Mouse (Mus musculus) heart, adult 11 months (tissue): ENCODE measurements at regions not wholly inside any gene's neighbourhood (a gene's known extent, or its start where the extent isn't known, plus 50 kb on each side); places are given as distances from the start of the nearest gene placed in this dataset.

Experiments used
- DNase-seq: peaks from one replicate; pipeline ENCODE4 v3.0.0; 2022

GRCm38 (mm10) chr9:87649015-87649978, 81.8 kb downstream of the Tbx18 start:
- DNase-seq, result peak; percentile 81

GRCm38 (mm10) chr9:87648317-87648716, 82.7 kb downstream of the Tbx18 start:
- peak; percentile 68 for DNase-seq

- DNase-seq, result peak; percentile 34
These were observed 86.0 kb downstream of the Tbx18 start for GRCm38 (mm10) chr9:87645032-87645431.

- peak; percentile 78 for DNase-seq
These were observed 97.0 kb downstream of the Tbx18 start for GRCm38 (mm10) chr9:87633863-87634630.

- no peak for DNase-seq
These were observed 104.6 kb downstream of the Tbx18 start for GRCm38 (mm10) chr9:87626432-87626831.

GRCm38 (mm10) chr9:87618238-87618673, 112.8 kb downstream of the Tbx18 start:
- peak; percentile 92 for DNase-seq

GRCm38 (mm10) chr9:87607878-87608631, 123.0 kb downstream of the Tbx18 start:
- DNase-seq, result no peak

GRCm38 (mm10) chr9:87575591-87575990, 155.5 kb downstream of the Tbx18 start:
- no peak for DNase-seq

- DNase-seq, result no peak
These were observed 156.7 kb downstream of the Tbx18 start for GRCm38 (mm10) chr9:87574250-87574864.

GRCm38 (mm10) chr9:87563244-87563643, 167.8 kb downstream of the Tbx18 start:
- no peak for DNase-seq

GRCm38 (mm10) chr9:87562796-87563195, 168.3 kb downstream of the Tbx18 start:
- DNase-seq, result no peak

- DNase-seq, result no peak
These were observed 173.2 kb downstream of the Tbx18 start for GRCm38 (mm10) chr9:87557841-87558240.

- DNase-seq, result no peak
These were observed 174.1 kb downstream of the Tbx18 start for GRCm38 (mm10) chr9:87556953-87557394.

GRCm38 (mm10) chr9:87556552-87556951, 174.5 kb downstream of the Tbx18 start:
- no peak for DNase-seq

GRCm38 (mm10) chr9:87533182-87533581, 197.9 kb downstream of the Tbx18 start:
- DNase-seq, result no peak

- DNase-seq, result no peak
These were observed 201.2 kb downstream of the Tbx18 start for GRCm38 (mm10) chr9:87529908-87530307.

- no peak for DNase-seq
These were observed 206.0 kb downstream of the Tbx18 start for GRCm38 (mm10) chr9:87524890-87525684.

- no peak for DNase-seq
These were observed 220.4 kb downstream of the Tbx18 start for GRCm38 (mm10) chr9:87510683-87511082.

- peak; percentile 51 for DNase-seq
These were observed 226.2 kb downstream of the Tbx18 start for GRCm38 (mm10) chr9:87504673-87505385.

- peak; percentile 94 for DNase-seq
These were observed 208.8 kb upstream of the Cep162 start for GRCm38 (mm10) chr9:87464141-87464540.

GRCm38 (mm10) chr9:87453261-87453660, 197.9 kb upstream of the Cep162 start:
- DNase-seq, result no peak
